Mouse (Mus musculus) stomach, embryonic 16.5 days (tissue): Measurements from ENCODE around the gene Gngt2. TPM values are rescaled to one million over a fixed set of nuclear protein-coding genes. Genes with fewer than 3 reads are reported as not detected.

Source experiments
- ATAC-seq: fragments of 200-750 bp; cut with Nextera tagmentation; 2 replicates; pipeline ENCODE4 v1.8.0; 2017; ENCODE audit warnings: moderate number of reproducible peaks, moderate TSS enrichment; ENCODE audit not compliant: insufficient read depth, low FRiP score
- H3K27ac ChIP-seq: fragments of 300-500 bp; sonication (generic); 2 replicates; pipeline ENCODE4 v1.5.1; 2014; ENCODE audit warnings: low read length
- H3K27me3 ChIP-seq: fragments of 300-500 bp; sonication (generic); 2 replicates; pipeline ENCODE4 v1.6.1; 2014; ENCODE audit warnings: low read length, control low read depth, mixed read lengths; ENCODE audit not compliant: control insufficient read depth, insufficient read depth
- H3K36me3 ChIP-seq: fragments of 300-500 bp; sonication (generic); 2 replicates; pipeline ENCODE4 v1.6.1; 2014; ENCODE audit warnings: low read length; ENCODE audit not compliant: control insufficient read depth, insufficient read depth
- H3K4me1 ChIP-seq: fragments of 300-500 bp; sonication (generic); 2 replicates; pipeline ENCODE4 v1.6.1; 2014; ENCODE audit warnings: low read length, control low read depth, mixed read lengths; ENCODE audit not compliant: control insufficient read depth, insufficient read depth
- H3K4me2 ChIP-seq: fragments of 300-500 bp; sonication (generic); 2 replicates; pipeline ENCODE4 v1.6.1; 2014; ENCODE audit warnings: low read depth, low read length, mixed read lengths
- H3K4me3 ChIP-seq: fragments of 300-500 bp; sonication (generic); replicated peaks from 2 replicates; pipeline ENCODE4 v1.5.1; 2014; ENCODE audit warnings: mild to moderate bottlenecking, low read length
- H3K9ac ChIP-seq: fragments of 300-500 bp; sonication (generic); 2 replicates; pipeline ENCODE4 v1.6.1; 2014; ENCODE audit warnings: low read length
- H3K9me3 ChIP-seq: fragments of 300-500 bp; sonication (generic); replicated peaks from 2 replicates; pipeline ENCODE4 v1.6.1; 2016; ENCODE audit warnings: low read length, control low read depth; ENCODE audit not compliant: control insufficient read depth
- WGBS: fragments of 180-500 bp; shearing (Covaris S2); extraction: QIAGEN DNeasy Blood & Tissue Kit; methylation state at CpG from one replicate; pipeline ENCODE4 v1.1.7; 2014; 5-methylcytosine and 5-hydroxymethylcytosine counted together
- polyA plus RNA-seq: library from polyadenylated mRNA; unstranded; fragments of >200 nt; fragmentation: Nextera tagmentation; extraction: Ambion mirVana; gene quantifications from 2 replicates; pipeline ENCODE4 v1.2.1, GENCODE M21; 2015

The Gngt2 gene
- polyA plus RNA-seq, 1 experiment from 2014 or later = 18.2 TPM

DNA sequence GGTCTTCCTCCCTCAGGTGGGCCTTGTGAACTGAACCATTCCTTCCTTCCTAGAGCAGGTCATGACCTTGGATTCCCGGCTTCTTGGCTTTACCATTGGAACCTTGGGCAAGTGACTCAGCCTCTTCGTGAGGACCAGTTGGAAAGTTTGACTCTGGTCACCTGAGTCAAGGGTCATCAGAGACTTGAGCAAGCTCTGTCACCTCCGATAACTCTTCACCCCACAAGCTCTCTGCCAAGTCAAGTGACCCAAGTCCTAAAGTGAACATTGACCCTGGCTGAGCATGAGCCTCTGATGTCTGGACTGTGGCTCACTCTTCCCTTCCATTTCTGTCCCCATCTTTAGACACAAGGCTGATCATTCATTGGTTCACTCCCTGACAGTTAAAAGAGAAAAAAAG, 15.5 kb upstream of the Gngt2 start:
- WGBS = 82% methylated on average over 3 of the region's 3 CpGs
- Histone ChIP-seq H3K27ac (no peak overlapping the region), H3K4me3 (no peak overlapping the region), H3K4me1 (peaks cover 6% of the 10 kb centered on the region; the same call in 1 of the 2 replicates), H3K36me3 (no peaks in the 10 kb centered on the region), H3K9ac (no peak overlapping the region), H3K9me3 (no peaks in the 10 kb centered on the region), H3K4me2 (no peak overlapping the region), H3K27me3 (peaks cover 4% of the 10 kb centered on the region; the same call in 1 of the 2 replicates)
- no peak for ATAC-seq

DNA sequence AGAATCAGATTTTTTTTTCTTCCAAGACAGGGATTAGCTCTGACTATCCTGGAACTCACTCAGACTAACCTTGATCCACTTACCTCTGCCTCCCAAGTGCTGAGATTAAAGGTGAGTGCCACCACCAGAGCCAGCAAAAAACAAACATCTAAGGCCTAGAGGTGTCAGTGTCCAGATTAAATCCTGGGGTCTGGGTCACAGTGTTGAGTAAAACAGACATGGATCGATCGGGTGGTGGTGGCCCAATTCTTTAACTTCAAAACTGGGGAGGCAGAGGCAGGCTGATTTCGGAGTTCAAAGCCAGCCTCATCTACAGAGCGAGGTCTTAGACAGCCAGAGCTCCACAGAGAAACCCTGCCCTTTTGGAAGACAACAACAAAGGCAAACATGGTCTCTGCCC, 14.6 kb upstream of the Gngt2 start:
- WGBS = 96% methylated on average over 4 of the region's 4 CpGs
- Histone ChIP-seq H3K36me3 (no peaks in the 10 kb centered on the region), H3K4me3 (no peak overlapping the region), H3K9me3 (no peaks in the 10 kb centered on the region), H3K27ac (no peak overlapping the region), H3K4me2 (no peak overlapping the region), H3K9ac (no peak overlapping the region), H3K4me1 (peaks cover 6% of the 10 kb centered on the region; the same call in 1 of the 2 replicates), H3K27me3 (peaks cover 8% of the 10 kb centered on the region; the same call in 1 of the 2 replicates)
- no peak for ATAC-seq

DNA sequence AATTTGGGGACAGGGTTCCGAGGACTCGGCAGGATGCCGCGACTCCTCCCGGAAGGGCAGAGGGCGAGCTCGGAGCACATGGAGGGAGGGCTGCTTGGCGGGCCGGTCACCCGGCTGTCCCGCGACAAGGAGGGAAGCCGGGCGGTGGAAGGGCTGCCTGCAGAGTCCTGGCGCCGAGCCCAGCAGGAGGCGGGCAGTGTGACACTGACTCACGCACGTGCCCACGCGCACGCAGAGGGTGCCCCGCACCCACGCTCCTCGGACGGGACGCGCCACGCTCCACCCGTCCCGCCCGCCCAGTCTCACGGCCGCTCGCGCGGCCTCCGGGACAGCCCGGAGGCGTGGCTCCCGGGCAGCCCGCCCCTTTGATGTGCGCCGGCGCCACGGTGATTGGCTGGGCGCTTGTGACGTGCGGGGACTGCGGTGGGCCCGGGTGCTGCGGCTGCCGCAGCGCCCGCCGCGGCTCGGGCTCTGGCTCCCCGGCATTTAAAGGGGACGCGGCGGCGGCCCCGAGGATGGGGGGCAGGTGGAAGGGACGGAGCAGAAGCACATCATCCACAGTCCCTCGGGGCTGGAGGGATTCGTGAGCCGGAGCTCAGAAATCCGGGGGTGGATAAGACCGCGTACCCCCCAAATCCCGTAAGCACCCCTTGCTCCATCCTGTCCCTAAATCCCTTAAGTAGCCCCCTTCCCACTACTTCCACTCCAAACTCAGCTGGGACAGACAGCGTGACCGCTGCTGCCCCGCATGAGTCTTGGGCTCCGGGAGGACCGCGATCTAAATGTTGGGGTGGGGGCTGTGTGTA, 12.7 kb upstream of the Gngt2 start, which contains the start of gene Phospho1:
TSS of gene Phospho1 (plus strand) at position 429 of the 806 bp plus-strand sequence.
- Histone ChIP-seq H3K4me3 (peak within 1 kb of the TSS; percentile 70), H3K9me3 (no peaks in the 10 kb centered on the region), H3K36me3 (no peaks in the 10 kb centered on the region), H3K9ac (peak within 1 kb of the TSS; percentile 77), H3K27ac (no peak within 1 kb of the TSS; the same call in 1 of the 2 replicates), H3K4me1 (peaks cover 6% of the 10 kb centered on the region; the same call in 1 of the 2 replicates), H3K27me3 (peaks cover 23% of the 10 kb centered on the region), H3K4me2 (peak within 1 kb of the TSS; percentile 90)
- under 1% methylated on average over 78 of the region's 78 CpGs for WGBS
- peak; percentile 97 for ATAC-seq

DNA sequence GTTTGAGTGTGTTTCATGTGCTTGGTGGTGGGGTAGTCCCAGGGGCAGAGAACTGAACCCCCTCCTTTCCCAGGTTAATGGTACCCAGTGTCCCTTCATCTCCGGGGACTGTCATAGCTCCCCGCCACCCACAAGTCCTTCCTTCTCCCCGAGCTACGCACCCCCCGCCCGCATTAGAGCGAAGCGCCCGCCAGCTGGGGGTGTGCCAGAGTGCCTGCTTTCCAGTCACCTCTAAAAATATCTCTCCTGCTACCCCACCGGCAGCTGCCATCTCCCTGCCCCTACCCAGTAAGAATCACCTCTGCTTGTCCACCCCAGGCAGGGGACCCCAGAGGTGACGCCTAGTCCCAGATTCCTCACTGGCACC, 12.2 kb upstream of the Gngt2 start:
- no peaks in the 10 kb centered on the region for H3K36me3 ChIP-seq
- peak overlapping the region; percentile 70 for H3K4me3 ChIP-seq
- no peak overlapping the region for H3K27ac ChIP-seq
- 1% methylated on average over 11 of the region's 11 CpGs for WGBS
- H3K9ac ChIP-seq = peak overlapping the region; percentile 77
- no peaks in the 10 kb centered on the region for H3K9me3 ChIP-seq
- H3K4me1 ChIP-seq = peaks cover 6% of the 10 kb centered on the region
- peak overlapping the region; percentile 90 for H3K4me2 ChIP-seq
- H3K27me3 ChIP-seq = peaks cover 29% of the 10 kb centered on the region
- peak; percentile 8; the same call in 1 of the 2 replicates for ATAC-seq

DNA sequence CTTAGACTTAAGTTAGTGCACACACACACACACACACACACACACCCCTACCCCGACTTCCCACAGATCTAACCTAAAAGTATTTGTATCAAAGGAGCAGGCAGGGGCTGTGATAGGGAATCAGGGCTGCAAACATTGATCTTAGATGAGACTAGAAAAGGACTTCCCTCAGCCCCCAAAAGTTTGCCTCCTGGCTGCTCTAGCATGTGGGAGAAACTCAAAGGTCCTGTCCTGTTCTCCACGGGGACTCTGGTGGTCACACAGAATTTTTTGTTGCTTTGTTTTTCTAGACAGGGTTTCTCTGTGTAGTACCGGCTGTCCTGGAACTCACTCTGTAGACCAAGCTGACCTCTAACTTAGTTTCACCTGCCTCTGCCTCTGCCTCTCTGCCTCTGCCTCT, 11.4 kb upstream of the Gngt2 start:
- no peak overlapping the region for H3K9ac ChIP-seq
- WGBS = 48% methylated on average over 3 of the region's 3 CpGs
- no peak for ATAC-seq
- H3K4me1 ChIP-seq = peaks cover 13% of the 10 kb centered on the region
- no peak overlapping the region for H3K27ac ChIP-seq
- H3K4me3 ChIP-seq = no peak overlapping the region
- H3K36me3 ChIP-seq = no peaks in the 10 kb centered on the region
- peaks cover 36% of the 10 kb centered on the region for H3K27me3 ChIP-seq
- H3K9me3 ChIP-seq = no peaks in the 10 kb centered on the region
- no peak overlapping the region for H3K4me2 ChIP-seq

DNA sequence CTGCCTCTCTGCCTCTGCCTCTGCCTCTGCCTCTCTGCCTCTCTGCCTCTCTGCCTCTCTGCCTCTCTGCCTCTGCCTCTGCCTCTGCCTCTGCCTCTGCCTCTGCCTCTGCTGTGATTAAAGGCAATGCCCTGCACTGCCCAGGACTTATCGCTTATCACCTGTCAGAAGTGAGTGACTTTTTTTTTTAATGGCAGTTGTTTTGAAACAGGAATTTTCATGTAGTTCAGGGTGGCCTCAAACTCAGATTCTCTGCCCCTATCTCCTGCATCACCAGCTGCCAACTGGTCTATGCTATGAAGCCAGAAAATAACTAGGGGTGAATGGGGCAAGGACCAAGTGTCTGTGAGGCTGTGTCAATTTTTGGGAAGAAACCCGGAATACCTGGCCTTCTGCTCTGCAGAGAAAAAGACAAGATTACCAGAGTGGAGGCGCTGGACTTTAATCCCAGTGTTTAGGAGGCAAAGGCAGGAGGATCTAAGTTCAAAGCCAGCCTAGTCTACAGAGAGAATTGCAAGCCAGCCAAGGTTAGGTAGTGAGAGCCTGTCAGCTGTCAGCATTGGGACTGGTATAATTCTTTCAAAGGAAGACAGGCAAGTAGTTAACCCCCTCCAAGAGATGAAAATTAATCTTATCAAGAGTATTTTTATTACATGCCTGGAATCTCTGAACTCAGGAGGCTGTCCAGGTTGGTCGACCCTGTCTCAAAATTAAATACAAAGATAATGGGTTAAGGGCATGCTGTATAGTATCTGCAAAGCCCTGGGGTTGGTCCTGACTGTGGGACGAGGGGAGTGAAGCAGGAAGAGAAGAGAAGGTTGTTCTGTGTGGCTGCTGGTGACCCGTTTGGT, 10.5 kb upstream of the Gngt2 start:
- Histone ChIP-seq H3K9me3 (no peaks in the 10 kb centered on the region), H3K36me3 (no peaks in the 10 kb centered on the region), H3K4me1 (peaks cover 21% of the 10 kb centered on the region), H3K27me3 (peaks cover 45% of the 10 kb centered on the region), H3K4me2 (no peak overlapping the region), H3K27ac (no peak overlapping the region), H3K9ac (no peak overlapping the region), H3K4me3 (no peak overlapping the region)
- WGBS = 50% methylated on average over 6 of the region's 6 CpGs
- no peak for ATAC-seq

DNA sequence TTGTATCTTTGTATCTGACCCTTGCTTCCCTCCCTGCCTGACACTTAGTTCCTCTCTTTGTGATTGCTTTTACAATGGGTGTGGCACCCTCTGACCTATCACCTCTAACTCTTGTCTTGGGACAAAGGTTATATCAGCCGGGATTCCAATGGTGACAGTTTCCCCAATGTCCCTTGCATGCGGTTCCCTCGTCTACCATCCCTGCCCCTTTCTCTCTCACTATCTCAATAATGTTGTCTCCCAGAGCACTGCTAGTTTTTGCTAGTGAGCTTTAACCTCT, 9.9 kb upstream of the Gngt2 start:
- Histone ChIP-seq H3K9me3 (no peaks in the 10 kb centered on the region), H3K4me1 (peaks cover 21% of the 10 kb centered on the region), H3K4me2 (no peak overlapping the region), H3K9ac (no peak overlapping the region), H3K36me3 (no peaks in the 10 kb centered on the region), H3K27ac (no peak overlapping the region), H3K4me3 (no peak overlapping the region), H3K27me3 (peaks cover 51% of the 10 kb centered on the region)
- 13% methylated on average over 3 of the region's 3 CpGs for WGBS
- no peak for ATAC-seq

DNA sequence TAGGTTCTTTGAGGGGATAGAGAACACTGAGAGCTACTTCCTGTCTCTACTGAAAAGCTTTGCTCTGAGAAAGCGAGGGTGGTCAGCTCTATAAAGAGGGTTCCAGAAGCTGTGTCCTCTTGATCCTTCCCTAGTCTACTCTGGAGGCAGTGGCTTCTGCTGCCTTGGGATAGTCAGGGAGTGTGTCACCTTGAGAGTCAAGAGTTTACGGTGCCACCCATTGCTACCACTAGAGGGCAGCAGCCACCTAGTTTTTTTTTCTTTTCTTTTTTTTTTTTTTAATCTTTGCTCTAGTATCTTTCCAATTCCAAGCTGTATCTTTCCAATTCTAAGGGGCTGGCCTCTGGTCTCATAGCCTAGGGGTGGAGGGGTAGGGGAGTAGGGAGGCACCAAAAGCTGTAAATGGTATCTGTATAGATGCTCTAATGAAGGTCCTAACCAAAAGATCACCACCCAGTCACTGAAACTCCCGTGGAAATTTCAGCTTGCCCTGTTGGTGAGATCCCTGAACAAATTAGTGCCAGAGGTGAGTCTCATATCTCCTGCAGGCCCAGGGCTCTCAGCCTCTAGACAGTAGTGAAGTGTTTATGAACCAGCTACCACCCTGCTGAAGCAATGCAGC, 9.4 kb upstream of the Gngt2 start:
- Histone ChIP-seq H3K4me1 (peaks cover 21% of the 10 kb centered on the region), H3K36me3 (no peaks in the 10 kb centered on the region), H3K4me3 (no peak overlapping the region), H3K4me2 (no peak overlapping the region), H3K27ac (no peak overlapping the region), H3K27me3 (peaks cover 56% of the 10 kb centered on the region), H3K9ac (no peak overlapping the region), H3K9me3 (no peaks in the 10 kb centered on the region)
- 15% methylated on average over 3 of the region's 3 CpGs for WGBS
- no peak for ATAC-seq
